Mouse (Mus musculus) limb, embryonic 11.5 days (tissue): Measurements from ENCODE around the gene Vmn1r53. TPM values are rescaled to one million over a fixed set of nuclear protein-coding genes. Genes with fewer than 3 reads are reported as not detected.
"Not testable (repeated sequence)": the region's sequence is repeated elsewhere in the genome, so short reads cannot be mapped to it uniquely, and the experiment has no call there.

Experiments used
- ATAC-seq: fragments of 200-750 bp; cut with Nextera tagmentation; 2 replicates; pipeline ENCODE4 v1.8.0; 2017; ENCODE audit warnings: low read depth; ENCODE audit not compliant: insufficient number of reproducible peaks, low FRiP score, low TSS enrichment
- DNase-seq: peaks from one replicate; pipeline ENCODE4 v3.0.0-alpha.2; 2015; ENCODE audit warnings: low spot score
- H3K27ac ChIP-seq: fragments of 300-500 bp; sonication (generic); replicated peaks from 2 replicates; pipeline ENCODE4 v1.5.1; 2014; ENCODE audit warnings: low read depth, mild to moderate bottlenecking, low read length
- H3K27me3 ChIP-seq: fragments of 300-500 bp; sonication (generic); 2 replicates; pipeline ENCODE4 v1.6.1; 2014; ENCODE audit warnings: mild to moderate bottlenecking, low read length, mixed read lengths; ENCODE audit not compliant: control insufficient read depth, insufficient read depth
- H3K36me3 ChIP-seq: fragments of 300-500 bp; sonication (generic); 2 replicates; pipeline ENCODE4 v1.6.1; 2014; ENCODE audit warnings: mild to moderate bottlenecking, low read length, moderate library complexity, mixed read lengths; ENCODE audit not compliant: control insufficient read depth, insufficient read depth
- H3K4me1 ChIP-seq: fragments of 300-500 bp; sonication (generic); 2 replicates; pipeline ENCODE4 v1.6.1; 2014; ENCODE audit warnings: low read length, mixed read lengths; ENCODE audit not compliant: control insufficient read depth, insufficient read depth
- H3K4me2 ChIP-seq: fragments of 300-500 bp; sonication (generic); 2 replicates; pipeline ENCODE4 v1.6.1; 2014; ENCODE audit warnings: low read depth, mild to moderate bottlenecking, moderate library complexity; ENCODE audit not compliant: severe bottlenecking
- H3K4me3 ChIP-seq: fragments of 300-500 bp; sonication (generic); 2 replicates; pipeline ENCODE4 v1.5.1; 2014; ENCODE audit warnings: low read depth, low read length
- H3K9ac ChIP-seq: fragments of 300-500 bp; sonication (generic); 2 replicates; pipeline ENCODE4 v1.6.1; 2014; ENCODE audit warnings: mild to moderate bottlenecking, low read length
- H3K9me3 ChIP-seq: fragments of 300-500 bp; sonication (generic); 2 replicates; pipeline ENCODE4 v1.6.1; 2016; ENCODE audit warnings: low read length; ENCODE audit not compliant: control insufficient read depth
- WGBS: fragments of 180-500 bp; shearing (Covaris S2); extraction: QIAGEN DNeasy Blood & Tissue Kit; methylation state at CpG from one replicate; pipeline ENCODE4 v1.1.7; 2014; 5-methylcytosine and 5-hydroxymethylcytosine counted together
- polyA plus RNA-seq: library from polyadenylated mRNA; unstranded; fragments of >200 nt; fragmentation: Nextera tagmentation; extraction: Ambion mirVana; gene quantifications from 2 replicates; pipeline ENCODE4 v1.2.1, GENCODE M21; 2014

The Vmn1r53 gene
- not detected in 2 replicates for polyA plus RNA-seq

- no peaks in the 10 kb centered on the region for H3K4me1 ChIP-seq
- no peak within 1 kb of the TSS for H3K9ac ChIP-seq
- no peaks in the 10 kb centered on the region for H3K9me3 ChIP-seq
- no peak within 1 kb of the TSS for H3K4me3 ChIP-seq
- DNase-seq (no peak), ATAC-seq (no peak)
- H3K27ac ChIP-seq, result no peak within 1 kb of the TSS
- no peaks in the 10 kb centered on the region for H3K27me3 ChIP-seq
- WGBS, result 79% methylated on average over 1 of the region's 1 CpGs
- H3K4me2 ChIP-seq, result no peak within 1 kb of the TSS
- no peaks in the 10 kb centered on the region for H3K36me3 ChIP-seq
Measured at GRCm38 (mm10) chr6:90224338-90224737, at the start of gene Vmn1r53. Gene Vmn1r53, minus strand, starts transcription at chr6:90224438.

- DNase-seq (no peak), ATAC-seq (no peak)
- Histone ChIP-seq H3K27ac (no peak within 1 kb of the TSS), H3K36me3 (no peaks in the 10 kb centered on the region), H3K4me3 (no peak within 1 kb of the TSS), H3K9me3 (no peaks in the 10 kb centered on the region), H3K9ac (no peak within 1 kb of the TSS), H3K4me1 (no peaks in the 10 kb centered on the region), H3K4me2 (no peak within 1 kb of the TSS), H3K27me3 (no peaks in the 10 kb centered on the region)
- 82% methylated on average over 1 of the region's 1 CpGs for WGBS
Measured at GRCm38 (mm10) chr6:90246000-90246399, 21.8 kb upstream of the Vmn1r53 start, which contains the start of gene Vmn1r54. Gene Vmn1r54, plus strand, starts transcription at chr6:90246300.

GRCm38 (mm10) chr6:90244019-90244418 lies 19.8 kb upstream of the Vmn1r53 start:
- no peak overlapping the region for H3K4me2 ChIP-seq
- no peak overlapping the region for H3K4me3 ChIP-seq
- no peak overlapping the region for H3K27ac ChIP-seq
- no peak for ATAC-seq
- no peak overlapping the region for H3K9ac ChIP-seq
- no peak for DNase-seq
- H3K36me3 ChIP-seq, result no peaks in the 10 kb centered on the region
- H3K9me3 ChIP-seq, result no peaks in the 10 kb centered on the region
- WGBS, result 84% methylated on average over 3 of the region's 3 CpGs
- H3K27me3 ChIP-seq, result no peaks in the 10 kb centered on the region
- H3K4me1 ChIP-seq, result no peaks in the 10 kb centered on the region

GRCm38 (mm10) chr6:90232681-90233080 lies 8.4 kb upstream of the Vmn1r53 start:
- 61% methylated on average over 27 of the region's 27 CpGs for WGBS

GRCm38 (mm10) chr6:90232114-90232513 lies 7.9 kb upstream of the Vmn1r53 start:
- H3K27ac ChIP-seq, H3K9ac ChIP-seq, ATAC-seq, H3K4me3 ChIP-seq, DNase-seq, H3K4me1 ChIP-seq, H3K9me3 ChIP-seq, H3K36me3 ChIP-seq, H3K27me3 ChIP-seq, H3K4me2 ChIP-seq: not testable (repeated sequence)
- WGBS, result 83% methylated on average over 4 of the region's 4 CpGs

More at GRCm38 (mm10) chr6:90232681-90233080, 8.4 kb upstream of the Vmn1r53 start:
- H3K4me1 ChIP-seq, result no peaks in the 10 kb centered on the region
- H3K9ac ChIP-seq, result no peak overlapping the region
- H3K4me3 ChIP-seq, result no peak overlapping the region
- H3K36me3 ChIP-seq, result no peaks in the 10 kb centered on the region
- no peak overlapping the region for H3K4me2 ChIP-seq
- no peak for ATAC-seq
- DNase-seq, result no peak
- no peak overlapping the region for H3K27ac ChIP-seq
- no peaks in the 10 kb centered on the region for H3K9me3 ChIP-seq
- H3K27me3 ChIP-seq, result no peaks in the 10 kb centered on the region

- not testable (repeated sequence) for H3K9ac ChIP-seq, H3K4me1 ChIP-seq, H3K4me2 ChIP-seq, H3K27ac ChIP-seq, ATAC-seq, H3K4me3 ChIP-seq, DNase-seq, H3K27me3 ChIP-seq, H3K9me3 ChIP-seq, H3K36me3 ChIP-seq
- 96% methylated on average over 2 of the region's 2 CpGs for WGBS
Measured at GRCm38 (mm10) chr6:90202493-90202892, 21.7 kb downstream of the Vmn1r53 start, which contains the start of gene V1ra8. Gene V1ra8, plus strand, starts transcription at chr6:90202793.

- no peak for ATAC-seq
- H3K27me3 ChIP-seq, result no peaks in the 10 kb centered on the region
- H3K4me2 ChIP-seq, result no peak within 1 kb of the TSS
- no peak within 1 kb of the TSS for H3K27ac ChIP-seq
- H3K9ac ChIP-seq, result no peak within 1 kb of the TSS
- no peaks in the 10 kb centered on the region for H3K4me1 ChIP-seq
- H3K9me3 ChIP-seq, result no peaks in the 10 kb centered on the region; the same call in 1 of the 2 replicates
- H3K4me3 ChIP-seq, result no peak within 1 kb of the TSS
- H3K36me3 ChIP-seq, result no peaks in the 10 kb centered on the region
- DNase-seq, result no peak
- 87% methylated on average over 2 of the region's 2 CpGs for WGBS
Measured at GRCm38 (mm10) chr6:90174508-90174907, 49.7 kb downstream of the Vmn1r53 start, which contains the start of gene Vmn1r52. Gene Vmn1r52, plus strand, starts transcription at chr6:90174808.
